Mouse (Mus musculus) telencephalon, adult 2 months (tissue): ENCODE data around the gene Impdh1.

ENCODE experiments used
- DNase-seq: peaks from one replicate; pipeline ENCODE4 v3.0.0-alpha.2; 2011; ENCODE audit warnings: low read depth, low spot score

The Impdh1 gene

GRCm38 (mm10) chr6:29213436-29213835 is 2.7 kb downstream of the Impdh1 start:
- DNase-seq: no peak

GRCm38 (mm10) chr6:29211806-29212492 is 4.2 kb downstream of the Impdh1 start:
- DNase-seq: no peak

- no peak for DNase-seq
Measured at GRCm38 (mm10) chr6:29211146-29211545, 5.0 kb downstream of the Impdh1 start.

GRCm38 (mm10) chr6:29210231-29210936 is 5.8 kb downstream of the Impdh1 start:
- DNase-seq: no peak

GRCm38 (mm10) chr6:29208178-29208577 is 8.0 kb downstream of the Impdh1 start:
- no peak for DNase-seq

- no peak for DNase-seq
Measured at GRCm38 (mm10) chr6:29207017-29207416, 9.1 kb downstream of the Impdh1 start.

- no peak for DNase-seq
Measured at GRCm38 (mm10) chr6:29206006-29206405, 10.2 kb downstream of the Impdh1 start.

GRCm38 (mm10) chr6:29204932-29205614 is 11.1 kb downstream of the Impdh1 start:
- no peak for DNase-seq

GRCm38 (mm10) chr6:29203861-29204585 is 12.1 kb downstream of the Impdh1 start:
- DNase-seq: no peak

GRCm38 (mm10) chr6:29203096-29203495 is 13.1 kb downstream of the Impdh1 start:
- DNase-seq: no peak

- DNase-seq: no peak
Measured at GRCm38 (mm10) chr6:29201988-29202387, 14.2 kb downstream of the Impdh1 start.

- no peak for DNase-seq
Measured at GRCm38 (mm10) chr6:29201341-29201740, 14.8 kb downstream of the Impdh1 start.

- DNase-seq: no peak
Measured at GRCm38 (mm10) chr6:29200496-29200895, 15.7 kb downstream of the Impdh1 start.

- DNase-seq: no peak
Measured at GRCm38 (mm10) chr6:29199223-29199855, 16.8 kb downstream of the Impdh1 start.

- peak; percentile 84 for DNase-seq
Measured at GRCm38 (mm10) chr6:29198309-29199222, 17.6 kb downstream of the Impdh1 start.

- no peak for DNase-seq
Measured at GRCm38 (mm10) chr6:29195846-29196698, 20.1 kb downstream of the Impdh1 start.

GRCm38 (mm10) chr6:29195146-29195545 is 21.0 kb downstream of the Impdh1 start:
- no peak for DNase-seq

GRCm38 (mm10) chr6:29193961-29194750 is 22.0 kb downstream of the Impdh1 start:
- DNase-seq: no peak

GRCm38 (mm10) chr6:29187936-29188335 is 28.2 kb downstream of the Impdh1 start:
- no peak for DNase-seq
